Mouse (Mus musculus): ENCODE measurements around the gene Foxa2.

GRCm38 (mm10) chr2:148047611-148048010 lies 842 bp upstream of the Foxa2 start:
- TF ChIP-seq POLR2A (IDR thresholded peaks at IDR 0.05; ENCODE audit: extremely low read depth, insufficient read depth, low read length): no peak
- TF ChIP-seq CTCF (IDR thresholded peaks at IDR 0.05; ENCODE audit: low read depth, low read length): no peak
